Mouse (Mus musculus) mature B cell (primary cell): ENCODE results near the gene Tmod3.

ENCODE experiments used
- in situ Hi-C: fragments of 300-500 bp; cut with MboI; formaldehyde crosslinking; loops from 2 replicates; pipeline ENCODE4 v1.14.3; 2019

Gene Tmod3

DNA sequence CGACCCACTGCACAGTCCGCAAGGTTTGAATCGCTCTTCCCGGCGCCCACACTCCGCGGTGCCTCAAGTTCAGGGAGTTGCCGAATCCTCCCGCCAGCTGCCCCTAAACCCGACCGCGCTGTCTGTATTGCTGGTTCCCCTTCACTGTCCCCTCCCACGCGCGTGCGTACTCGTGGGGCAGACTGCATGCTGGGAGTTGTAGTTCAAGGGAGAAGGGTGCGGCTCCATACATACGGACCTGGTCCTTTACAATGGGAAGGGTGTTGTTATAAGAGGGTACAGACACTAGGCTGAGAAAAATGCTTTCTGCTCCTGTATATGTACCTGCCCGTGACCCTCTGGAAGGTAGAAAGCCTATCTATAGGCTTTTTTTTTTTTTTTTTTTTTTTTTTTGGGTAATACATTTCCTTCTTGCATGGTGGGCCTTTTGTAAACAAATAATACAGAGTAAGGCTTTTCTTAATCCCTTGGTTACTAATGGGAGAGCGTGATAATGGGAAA is at the start of gene Tmod3:
TSS of gene Tmod3 (minus strand) at position 146 of the 501 bp plus-strand sequence.
- in situ Hi-C loops = no loop called here

- in situ Hi-C loops = no loop called here
These were observed 48.0 kb upstream of the Tmod3 start for GRCm38 (mm10) chr9:75607496-75607895.

DNA sequence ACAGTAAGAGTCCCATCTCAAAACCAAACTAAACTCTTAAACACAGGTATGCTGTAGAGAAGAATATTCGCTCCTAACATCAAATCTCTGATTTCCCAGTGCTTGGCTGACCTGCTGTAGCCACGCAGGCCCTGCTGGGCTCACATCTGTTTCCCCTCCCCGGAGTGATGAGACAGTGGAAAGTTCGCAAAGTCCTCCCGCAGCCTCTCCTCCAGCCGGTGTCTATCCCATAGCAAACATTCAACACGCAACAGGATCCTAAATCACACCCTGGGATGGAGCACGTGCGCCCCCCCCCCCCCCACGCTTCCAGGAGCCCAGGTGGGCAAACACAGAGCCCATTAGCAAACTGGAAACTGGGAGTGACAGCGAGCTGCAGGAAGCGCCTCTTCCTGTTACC is 42.1 kb upstream of the Tmod3 start:
- in situ Hi-C loops = no loop called here

- in situ Hi-C loops = no loop called here
These were observed 40.9 kb upstream of the Tmod3 start for GRCm38 (mm10) chr9:75600166-75600934.

- in situ Hi-C loops = no loop called here
These were observed 39.9 kb upstream of the Tmod3 start for GRCm38 (mm10) chr9:75599191-75599841.

DNA sequence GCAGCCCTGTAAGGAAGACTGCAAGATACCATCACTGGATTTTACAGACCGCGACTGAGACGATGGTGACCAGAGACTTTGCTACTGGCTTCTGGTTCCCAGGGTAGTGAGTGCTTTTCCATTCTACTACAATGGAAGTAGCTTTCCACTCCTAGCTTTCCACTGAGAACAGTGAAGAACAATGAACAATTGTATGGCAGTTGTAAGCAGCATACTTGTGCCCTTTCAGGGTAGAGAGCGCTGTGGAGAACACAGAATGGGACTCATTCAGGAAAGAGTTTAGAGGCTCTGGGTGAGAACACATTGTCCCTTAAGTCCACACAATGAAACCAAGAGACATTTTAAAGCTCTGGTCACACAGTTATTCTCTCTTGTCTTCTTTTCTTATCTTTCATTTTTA is 38.1 kb upstream of the Tmod3 start:
- in situ Hi-C loops = no loop called here

GRCm38 (mm10) chr9:75597036-75597435 is 37.6 kb upstream of the Tmod3 start:
- in situ Hi-C loops = no loop called here

- in situ Hi-C loops = no loop called here
These were observed 34.0 kb upstream of the Tmod3 start for GRCm38 (mm10) chr9:75593481-75593880.

DNA sequence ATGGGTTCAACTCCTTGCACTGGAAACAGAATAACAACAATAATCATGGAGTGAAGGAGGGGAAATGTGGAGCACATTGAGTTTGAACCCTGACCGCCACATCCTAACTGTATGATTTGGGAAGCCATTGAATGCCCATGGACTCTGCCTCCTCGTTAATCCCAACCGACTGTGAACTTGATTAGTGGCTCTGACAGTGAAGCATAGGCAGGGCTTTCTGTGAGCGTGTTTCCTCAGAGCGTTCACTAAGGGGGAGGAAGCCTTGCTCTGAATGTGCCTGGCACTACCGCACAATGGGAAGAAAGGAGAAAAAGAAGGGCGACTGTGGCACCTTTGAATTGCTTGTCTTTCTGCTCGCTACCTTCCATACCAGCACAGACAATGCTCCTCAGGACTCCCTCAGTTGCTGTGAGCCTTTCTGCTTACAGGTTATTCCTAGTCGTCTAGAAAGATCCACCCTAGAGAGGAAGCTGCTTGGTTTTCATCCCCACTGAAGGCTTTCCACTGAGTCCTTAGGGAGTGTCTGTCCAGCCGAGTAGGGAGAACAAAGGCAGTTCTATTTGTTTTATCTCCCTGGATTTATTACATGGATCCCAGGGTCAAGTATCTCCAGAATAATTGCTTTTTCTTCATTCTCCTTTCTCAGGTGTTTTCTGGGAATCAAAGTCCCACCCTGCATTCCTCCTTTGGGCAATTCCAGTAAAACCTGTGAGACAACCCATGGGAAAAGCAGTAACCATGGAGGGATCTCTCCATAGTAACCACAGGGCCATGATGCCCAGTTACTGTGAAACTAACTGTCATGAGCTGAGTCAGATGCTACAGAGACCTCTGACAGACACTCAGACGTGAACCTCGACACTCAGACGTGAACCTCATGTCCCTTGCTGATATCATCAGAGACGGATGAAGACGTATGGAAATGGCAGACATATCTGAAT is 30.7 kb upstream of the Tmod3 start:
- in situ Hi-C loops = no loop called here

GRCm38 (mm10) chr9:75581694-75582350 is 22.4 kb upstream of the Tmod3 start:
- in situ Hi-C loops = no loop called here

DNA sequence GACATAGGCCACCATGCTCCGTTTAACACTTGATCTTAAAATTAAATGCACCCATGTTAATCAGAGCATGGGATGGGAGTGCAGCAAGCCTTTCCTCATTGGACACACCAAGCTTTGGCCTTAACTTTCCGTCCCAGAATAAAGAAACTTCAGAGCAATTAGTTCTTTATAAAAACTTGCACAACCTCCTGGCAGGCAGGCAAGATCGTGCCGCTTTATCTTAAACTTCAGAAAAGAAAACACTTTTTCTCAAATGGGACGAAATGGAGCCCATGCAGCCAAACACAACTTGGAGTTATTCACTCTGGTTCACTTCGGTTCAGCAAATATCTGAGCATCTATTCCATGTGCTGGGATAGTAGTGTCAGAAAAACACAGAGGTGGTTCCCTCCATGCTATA is 19.9 kb upstream of the Tmod3 start:
- in situ Hi-C loops = no loop called here

DNA sequence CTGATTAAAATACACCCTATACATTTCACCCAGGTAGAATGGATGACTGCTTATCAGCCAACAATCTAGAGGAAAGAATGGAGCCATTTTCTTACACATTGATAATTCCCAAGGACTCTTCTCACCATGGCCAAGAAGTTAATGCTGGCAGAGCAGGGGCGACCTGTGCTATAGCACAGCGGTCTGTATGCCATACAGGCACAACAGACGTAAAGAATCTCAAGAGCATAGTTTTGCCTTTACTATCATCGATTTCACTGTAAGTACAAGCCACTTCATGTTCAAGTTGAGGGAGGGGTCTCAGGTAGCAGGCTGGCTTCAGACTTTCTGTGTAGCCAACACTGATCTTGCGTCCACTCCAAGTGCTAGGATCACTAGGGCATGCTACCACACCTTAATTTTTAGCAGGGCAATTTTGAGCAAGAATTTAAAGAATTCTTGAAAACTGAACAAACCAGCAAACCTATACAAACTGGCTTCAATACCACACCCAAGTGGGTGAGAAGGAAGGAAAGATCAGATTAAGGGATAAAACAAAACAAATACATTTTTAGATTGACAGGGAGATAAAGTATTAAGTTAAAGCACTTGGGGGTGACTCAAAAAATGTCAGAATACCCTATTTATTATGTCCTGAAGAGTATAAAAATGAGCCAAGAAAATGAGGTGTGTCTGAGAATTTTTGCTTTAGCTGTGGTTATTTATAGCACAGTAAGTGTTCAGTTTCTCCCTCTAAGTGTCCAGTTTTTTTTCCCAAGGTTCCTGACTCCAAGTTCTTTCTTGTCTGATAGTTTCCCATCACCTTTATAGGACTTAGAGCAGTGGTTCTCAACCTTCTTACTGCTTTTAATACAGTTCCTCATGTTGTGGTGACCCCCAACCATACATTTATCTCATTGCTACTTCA is 11.8 kb upstream of the Tmod3 start:
- in situ Hi-C loops = no loop called here

- in situ Hi-C loops = no loop called here
These were observed 8.9 kb upstream of the Tmod3 start for GRCm38 (mm10) chr9:75568399-75568798.

DNA sequence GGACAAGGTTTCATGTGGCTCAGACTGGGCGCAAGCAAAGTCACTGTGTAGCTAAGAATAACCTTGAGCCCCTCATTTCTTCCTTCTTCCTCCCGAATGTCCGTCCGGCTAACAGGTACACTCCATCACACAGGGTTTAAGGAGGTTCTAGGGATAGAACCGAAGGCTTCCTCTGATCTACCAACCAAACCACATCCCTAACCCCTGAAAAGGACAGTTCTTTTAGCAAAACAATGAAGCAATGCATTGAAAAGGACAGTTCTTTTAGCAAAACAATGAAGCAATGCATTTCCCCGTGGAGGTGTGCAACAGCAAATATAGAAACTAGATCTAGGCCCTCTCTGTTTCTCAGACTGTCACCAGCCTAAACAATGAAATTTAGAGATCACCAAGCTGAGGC is 5.4 kb upstream of the Tmod3 start:
- in situ Hi-C loops = no loop called here

DNA sequence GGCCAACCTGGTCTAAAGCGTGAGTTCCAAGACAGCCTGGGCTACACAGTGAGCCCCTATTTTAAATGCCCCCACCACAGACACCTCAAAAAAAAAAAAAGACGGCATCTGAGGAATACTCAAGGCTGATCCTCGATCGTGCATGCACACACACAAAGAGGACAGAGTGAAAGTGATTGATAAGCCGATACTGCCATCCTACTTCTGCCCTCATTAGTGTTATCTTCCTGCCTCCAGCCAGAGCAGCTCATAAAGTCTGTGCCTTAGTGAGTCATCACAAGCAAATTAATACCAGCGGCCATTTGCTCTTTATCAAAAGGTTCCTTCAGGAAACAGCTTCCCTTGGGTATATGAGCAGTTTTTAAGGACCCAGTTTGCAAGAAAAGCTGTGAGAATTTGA is 4.2 kb upstream of the Tmod3 start:
- in situ Hi-C loops = no loop called here

GRCm38 (mm10) chr9:75563176-75563575 is 3.7 kb upstream of the Tmod3 start:
- in situ Hi-C loops = no loop called here

DNA sequence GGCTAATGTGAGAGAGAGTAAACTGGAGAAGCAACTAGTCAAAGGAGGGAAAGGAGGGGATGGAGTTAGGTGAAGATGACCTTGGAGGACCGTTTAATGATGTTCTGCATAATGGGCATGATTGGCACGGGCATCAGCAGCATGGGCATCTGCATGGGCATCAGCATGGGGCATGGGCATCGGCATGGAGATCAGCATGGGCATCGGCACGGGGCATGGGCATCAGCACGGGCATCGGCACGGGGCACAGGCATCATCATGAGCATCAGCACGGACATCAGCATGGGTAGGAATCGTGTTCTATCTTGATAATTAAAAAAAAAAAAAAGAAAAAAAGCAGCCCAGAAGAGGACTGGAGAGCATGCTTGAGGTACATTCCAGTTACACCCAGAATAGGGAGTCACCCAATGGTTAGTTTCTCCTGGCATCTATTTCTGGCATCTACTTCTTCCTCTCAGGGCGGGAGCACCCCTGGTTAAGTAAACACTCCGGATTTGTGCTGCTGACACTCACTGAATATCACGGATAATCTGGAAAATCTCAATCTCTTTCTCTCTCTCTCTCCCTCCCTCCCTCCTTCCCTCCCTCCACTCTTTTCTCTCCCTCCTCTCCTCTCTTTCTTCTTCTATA is 1.7 kb upstream of the Tmod3 start:
- in situ Hi-C loops = no loop called here

GRCm38 (mm10) chr9:75560353-75560752 is 896 bp upstream of the Tmod3 start:
- in situ Hi-C loops = no loop called here

GRCm38 (mm10) chr9:75558812-75559511 is 495 bp downstream of the Tmod3 start:
- in situ Hi-C loops = no loop called here

DNA sequence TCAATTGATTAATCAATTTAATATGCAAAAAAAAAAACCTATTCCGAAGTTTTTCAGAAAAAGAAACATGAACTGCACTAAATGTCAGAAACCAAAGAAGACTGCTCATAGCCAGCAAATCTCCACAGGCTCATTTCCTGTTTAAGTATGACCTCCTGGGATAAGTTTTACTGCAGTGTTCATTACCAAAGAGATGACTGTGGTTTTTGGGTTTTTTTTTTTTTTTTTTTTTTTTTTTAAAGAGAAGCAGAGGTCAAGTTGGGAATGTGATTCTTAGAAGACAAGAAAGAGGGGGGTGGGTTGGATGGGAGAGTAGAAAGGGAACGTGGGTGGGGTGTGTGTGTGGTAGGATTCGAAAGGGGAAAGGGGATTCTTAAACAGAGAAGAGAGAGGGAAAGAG is 1.1 kb downstream of the Tmod3 start:
- in situ Hi-C loops = no loop called here
